Mouse (Mus musculus) retina, postnatal 1 day (tissue): ENCODE results near the gene Cers6.
A peak's percentile ranks its signal among the peaks of the same experiment; 100 is the strongest.

Experiments used
- DNase-seq: peaks from one replicate; pipeline ENCODE4 v3.0.0-alpha.2; 2012

The Cers6 gene

DNA sequence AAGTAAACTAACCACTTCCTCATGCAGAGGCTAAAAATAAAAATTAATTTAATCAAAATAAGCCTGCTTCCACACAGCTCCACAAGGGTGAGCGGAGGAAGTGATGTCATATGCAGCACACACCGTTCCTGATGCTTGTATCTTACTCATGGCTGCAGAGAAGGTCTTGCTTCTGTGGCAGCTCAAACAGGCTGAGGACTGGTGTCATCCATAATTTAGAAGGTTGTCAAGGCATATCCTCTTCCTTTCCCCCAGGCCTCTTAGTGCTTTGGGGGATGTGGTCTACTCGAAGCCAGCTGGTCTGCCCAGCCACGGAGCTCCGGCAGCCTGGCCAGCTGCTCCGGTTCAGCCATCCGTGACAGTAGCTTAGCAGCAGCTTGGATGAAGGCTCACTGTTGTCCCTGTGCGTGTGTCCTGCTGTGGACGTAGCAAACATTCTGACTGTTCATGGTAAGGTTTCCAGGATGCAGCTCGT is 267.7 kb downstream of the Cers6 start:
- DNase-seq = peak; percentile 92

DNA sequence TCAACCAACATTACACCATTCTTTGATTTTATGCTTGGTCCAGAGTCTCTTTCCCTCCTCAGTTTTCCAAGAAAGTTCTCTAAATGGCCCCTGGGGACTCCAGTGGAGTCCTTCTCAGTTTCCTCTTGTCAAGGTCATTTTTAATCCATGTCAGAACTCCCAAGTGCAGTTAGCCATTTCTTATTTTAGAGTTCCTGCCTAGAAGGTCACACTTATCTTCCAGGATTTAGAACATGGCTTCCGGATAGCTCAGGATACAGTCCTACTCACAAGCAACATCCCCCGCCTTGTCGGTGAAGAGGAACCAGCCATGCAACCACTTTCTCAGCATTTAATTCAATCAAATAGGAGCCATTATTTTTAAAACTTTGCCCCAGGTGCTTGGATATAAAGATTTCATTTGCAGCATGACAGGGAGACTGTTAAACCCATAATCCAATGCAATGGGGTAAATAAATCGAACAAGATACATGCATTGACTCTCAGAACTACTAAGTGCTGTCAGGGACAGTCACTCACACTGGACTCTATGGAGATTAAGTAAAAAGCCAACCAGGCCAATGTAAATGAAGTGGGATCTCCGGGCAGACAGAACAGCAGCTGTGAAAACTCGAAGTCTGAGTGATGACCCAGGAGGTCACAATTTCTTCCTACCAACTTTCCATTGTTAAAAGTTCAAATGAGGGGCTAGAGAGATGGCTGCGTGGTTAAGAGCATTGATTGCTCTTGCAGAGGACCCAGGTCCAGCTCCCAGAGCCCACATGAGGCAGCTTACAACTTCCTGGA is 268.4 kb downstream of the Cers6 start:
- no peak for DNase-seq

DNA sequence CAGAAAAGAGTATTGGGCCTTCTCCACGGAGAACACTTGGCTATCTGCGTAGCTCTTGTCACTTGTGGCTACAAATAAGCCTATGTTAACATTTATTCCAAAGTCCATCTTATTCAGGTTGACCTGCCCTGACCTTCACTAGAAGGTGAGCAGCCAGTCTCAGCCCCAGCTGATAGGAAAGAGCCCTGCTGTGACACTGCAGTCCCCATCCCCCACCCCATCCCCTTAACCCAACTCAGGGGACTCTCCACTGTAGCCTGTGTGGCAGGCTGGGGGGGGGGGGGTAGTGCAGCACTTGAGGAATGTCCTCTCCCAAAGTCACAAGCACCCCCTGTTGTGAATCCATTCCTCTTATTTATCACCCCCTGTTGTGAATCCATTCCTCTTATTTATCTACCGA is 270.8 kb downstream of the Cers6 start:
- no peak for DNase-seq

DNA sequence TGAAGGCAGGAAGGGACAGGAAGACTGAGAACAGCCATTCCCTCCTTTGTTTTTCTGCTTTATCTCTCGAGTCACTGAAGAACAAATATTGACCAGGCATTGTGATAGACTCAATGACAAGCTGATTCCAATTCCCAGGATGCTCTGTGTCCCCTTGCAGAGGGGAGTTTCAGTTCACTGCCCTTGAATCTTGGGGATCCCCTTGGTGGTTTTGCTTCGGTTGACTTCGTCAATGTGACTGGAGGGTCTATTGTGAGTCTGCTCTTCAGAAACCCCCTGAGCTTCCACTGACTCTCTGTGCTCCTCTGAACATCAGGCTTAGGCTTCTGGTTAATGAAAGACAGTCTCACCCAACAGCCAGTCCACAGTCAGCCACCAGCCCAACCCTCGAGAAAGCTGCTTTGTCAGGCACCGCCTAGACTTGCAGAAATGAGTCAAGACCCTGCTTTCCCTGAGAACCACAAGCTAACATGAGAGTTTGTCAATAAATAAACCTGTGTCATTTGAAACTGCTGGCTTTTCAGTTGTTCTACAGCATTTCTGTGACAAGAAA is 271.3 kb downstream of the Cers6 start:
- no peak for DNase-seq

DNA sequence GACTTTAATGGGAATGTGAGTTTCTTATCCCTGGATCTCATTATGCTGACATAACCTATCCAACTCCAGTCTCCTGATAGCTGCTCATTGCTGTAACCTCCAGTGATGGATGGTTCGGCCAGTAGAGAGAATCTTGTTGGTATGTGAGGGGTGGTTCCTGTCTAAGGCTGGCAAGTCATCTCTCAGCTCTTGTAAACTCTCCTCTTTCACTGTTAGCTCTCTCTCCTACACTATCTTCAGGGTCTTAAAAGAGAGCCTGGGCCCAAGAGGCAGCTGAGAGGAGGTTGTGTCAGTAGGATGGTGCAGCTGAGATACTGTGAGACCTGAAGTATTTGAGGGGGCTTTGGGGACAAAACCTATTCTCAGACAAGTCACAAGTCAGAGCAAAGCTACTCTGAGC is 272.9 kb downstream of the Cers6 start:
- no peak for DNase-seq

DNA sequence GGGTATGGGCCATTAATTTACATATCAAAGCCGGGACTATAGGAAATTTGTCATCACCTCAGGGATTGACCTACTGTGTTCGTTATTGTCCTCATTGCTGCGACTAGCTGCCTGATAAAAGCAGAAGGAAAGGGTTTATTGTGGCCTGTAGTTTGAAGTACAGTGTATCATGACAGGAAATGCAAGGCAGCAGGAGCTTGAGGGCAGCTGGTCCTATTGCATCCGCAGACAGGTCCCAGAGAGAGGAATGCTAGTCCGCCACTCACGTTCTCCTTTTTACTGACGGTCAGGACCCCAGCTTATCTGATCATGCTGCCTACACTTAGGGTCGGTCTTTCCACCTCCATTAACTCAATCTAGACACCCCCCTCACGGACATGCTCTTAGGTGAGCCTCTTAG is 273.7 kb downstream of the Cers6 start:
- no peak for DNase-seq

DNA sequence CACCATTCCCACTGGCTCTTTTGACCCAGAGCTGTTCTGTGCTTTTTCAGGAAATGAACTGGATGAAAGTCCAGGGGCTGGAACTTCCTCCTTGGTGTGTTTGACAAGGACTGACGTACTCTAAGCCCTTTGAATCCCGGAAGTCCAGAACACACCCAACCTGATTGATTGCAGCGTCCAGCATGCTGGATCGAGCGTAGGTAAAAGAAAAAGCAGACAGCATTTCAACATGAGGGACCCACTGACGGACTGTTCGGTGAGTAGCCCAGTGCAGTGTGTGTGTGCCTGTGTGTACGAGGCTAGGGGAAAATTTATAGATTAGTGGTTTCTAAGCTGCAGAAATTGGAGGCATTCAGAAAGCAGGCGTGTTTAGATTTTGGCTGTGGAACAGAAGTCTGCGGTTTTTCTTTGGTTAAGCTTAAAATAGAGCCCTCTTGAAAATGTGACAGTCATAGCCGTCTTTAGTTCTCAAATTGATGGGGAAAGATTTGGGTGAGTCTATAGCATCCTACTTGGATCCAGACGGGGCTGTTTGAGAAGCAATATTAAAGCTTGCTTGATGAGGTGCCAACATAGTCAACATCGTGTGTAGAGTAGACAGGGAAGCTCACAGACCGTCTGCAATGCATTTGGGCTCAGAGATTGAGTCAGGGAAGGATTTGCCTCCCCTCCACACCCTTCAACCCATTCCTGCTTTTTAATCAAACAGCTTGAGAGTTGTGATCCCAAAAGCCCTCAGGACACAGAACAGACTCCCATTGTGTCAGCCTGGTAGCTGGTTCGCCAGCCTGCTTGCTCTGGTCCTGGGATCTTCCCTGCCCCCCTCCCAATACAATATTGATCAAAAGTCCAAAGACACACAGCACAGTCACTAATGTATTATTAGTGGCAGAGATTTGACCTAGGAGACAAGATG is 274.7 kb downstream of the Cers6 start, which contains the start of gene Nostrin:
Gene Nostrin (plus strand): TSS at position 140 of the 916 bp plus-strand sequence.
- no peak for DNase-seq

DNA sequence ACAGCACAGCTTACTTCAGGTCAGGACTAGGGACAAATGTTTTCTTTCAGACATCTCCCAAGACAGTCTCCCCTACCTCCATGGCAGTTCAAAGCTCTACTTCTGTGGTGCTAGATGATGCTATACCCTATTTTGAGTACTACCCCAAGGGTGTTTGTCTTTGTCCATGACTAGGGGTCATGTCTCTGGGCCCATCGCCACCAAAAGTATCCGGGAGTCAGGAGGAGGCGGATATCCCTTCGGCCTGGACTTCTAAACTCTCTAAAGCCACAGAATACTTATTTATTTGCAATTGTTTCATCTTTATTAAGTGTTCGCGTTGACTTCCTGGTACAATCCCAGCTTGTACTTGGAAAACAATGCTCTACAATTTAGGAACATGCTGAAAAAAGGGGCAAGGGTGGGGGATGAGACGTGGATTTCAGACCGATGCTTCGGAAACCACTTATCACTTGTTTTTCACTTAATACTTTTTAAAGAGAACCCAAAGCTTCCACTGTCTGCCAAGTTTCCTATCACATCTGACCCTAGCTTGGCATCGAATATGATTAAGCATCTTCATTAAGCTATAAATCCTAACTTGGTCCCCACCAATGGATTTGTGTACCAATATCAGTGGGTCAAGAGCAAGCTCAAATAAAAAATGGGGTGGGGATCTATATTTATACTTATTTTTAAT is 276.3 kb downstream of the Cers6 start:
- no peak for DNase-seq

DNA sequence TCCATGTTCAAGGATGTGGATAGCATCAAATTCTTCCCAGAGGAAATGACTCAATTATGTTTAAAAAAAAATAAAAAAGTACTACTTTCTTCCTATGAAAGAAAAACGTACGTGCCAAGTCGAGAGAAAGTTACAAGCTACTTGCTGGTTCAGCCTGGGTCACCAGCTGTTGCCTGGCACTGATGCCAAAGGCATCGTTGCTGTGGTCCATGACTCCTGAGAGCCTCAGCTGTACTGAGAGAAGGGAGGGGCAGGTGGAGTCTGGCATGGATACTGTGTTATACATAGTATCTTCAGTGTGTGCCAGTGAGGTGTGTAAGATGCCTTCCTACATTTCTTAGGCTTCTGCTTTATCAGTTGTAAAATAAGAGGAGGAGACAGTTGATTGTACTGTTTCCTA is 277.5 kb downstream of the Cers6 start:
- DNase-seq = no peak

DNA sequence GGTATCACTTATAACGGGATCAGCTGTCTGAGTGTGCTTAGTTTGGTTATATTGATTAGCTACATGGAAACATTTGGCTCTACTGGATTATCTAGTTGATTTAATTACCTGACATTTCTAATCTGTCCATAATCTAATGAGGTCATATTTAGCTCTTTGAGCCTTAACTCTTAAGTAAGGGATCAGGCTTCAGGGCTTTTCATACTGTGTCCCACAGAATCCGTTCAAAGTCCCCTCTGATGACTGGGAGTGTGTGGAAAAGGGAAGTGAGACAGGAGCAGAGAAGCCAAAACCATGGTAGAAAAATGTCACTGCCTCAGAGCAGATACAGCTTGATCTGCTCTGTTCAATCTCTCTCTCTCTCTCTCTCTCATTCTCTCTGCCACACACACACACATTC is 279.0 kb downstream of the Cers6 start:
- peak; percentile 73 for DNase-seq

DNA sequence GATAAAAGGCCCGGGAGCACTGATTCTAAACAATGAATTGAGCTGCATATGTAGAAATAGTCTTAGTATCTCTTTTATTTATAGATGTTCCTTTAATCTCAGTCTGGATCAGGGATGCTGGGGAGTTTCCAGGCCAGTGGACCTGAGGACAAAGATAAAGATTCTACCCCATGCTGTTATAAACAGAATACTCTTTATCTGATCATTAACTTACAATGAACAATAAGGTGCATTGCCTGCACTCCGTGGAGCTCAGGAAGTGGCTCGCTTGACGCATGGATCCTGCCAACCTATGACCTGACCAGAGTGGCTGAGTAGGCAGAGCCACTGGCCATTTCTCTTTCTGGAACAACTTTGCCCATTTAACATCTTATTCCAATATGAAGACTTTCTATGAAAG is 279.6 kb downstream of the Cers6 start:
- peak; percentile 32 for DNase-seq

DNA sequence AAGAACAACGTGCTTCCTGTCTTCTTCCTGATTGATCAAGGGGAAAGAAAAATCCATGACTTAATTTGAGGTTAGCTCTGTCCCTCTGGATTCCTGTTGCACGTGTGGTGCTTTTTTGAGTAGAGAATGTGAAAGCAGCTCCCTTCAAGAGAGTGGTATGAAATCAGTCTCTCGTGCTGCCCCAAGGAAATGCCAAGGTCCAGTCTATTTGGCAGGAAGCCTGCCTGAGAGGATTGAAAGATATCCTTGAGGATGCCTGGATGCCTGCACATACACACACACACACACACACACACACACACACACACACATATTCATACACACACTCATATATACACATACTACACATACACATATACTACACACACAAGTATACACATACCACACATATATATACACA is 287.4 kb downstream of the Cers6 start:
- no peak for DNase-seq

DNA sequence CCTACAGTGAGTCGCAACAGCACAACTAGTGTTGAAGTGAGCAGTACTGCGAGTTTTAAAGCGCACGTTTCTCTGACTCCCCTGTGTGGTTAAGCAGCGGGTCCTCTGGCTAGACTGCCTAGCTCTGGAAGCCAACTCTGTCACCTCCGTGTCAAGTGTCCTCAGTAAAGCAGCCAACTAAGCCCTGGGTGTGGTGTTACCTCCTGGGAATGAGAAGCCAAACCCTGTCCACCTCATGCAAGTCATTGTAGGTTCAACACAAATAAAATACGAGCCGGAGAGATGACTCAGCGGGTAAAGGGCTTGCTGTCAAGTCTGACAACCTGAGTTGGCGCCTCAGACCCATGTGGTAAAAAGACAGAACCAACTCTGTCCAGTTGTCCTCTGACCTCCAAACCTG is 287.9 kb downstream of the Cers6 start:
- no peak for DNase-seq

DNA sequence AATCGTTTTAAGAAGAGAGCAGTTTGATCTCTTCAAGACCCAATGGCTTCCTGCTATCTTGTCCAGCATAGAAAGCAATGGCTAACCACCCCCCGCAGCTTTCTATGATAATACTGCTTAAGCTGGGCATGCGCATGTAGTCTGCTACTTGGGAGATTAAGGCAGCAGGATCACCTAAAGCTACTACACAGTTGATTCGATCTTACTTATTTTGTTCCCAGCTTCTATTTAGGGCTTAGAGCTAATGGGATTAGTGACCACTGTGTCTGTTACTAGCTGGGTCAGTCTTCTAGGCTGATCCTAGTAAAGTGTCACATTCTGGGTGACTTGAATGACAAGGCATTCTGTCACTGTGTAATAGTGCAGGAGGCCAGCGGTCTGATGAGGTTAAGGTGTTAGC is 289.6 kb downstream of the Cers6 start:
- peak; percentile 85 for DNase-seq

DNA sequence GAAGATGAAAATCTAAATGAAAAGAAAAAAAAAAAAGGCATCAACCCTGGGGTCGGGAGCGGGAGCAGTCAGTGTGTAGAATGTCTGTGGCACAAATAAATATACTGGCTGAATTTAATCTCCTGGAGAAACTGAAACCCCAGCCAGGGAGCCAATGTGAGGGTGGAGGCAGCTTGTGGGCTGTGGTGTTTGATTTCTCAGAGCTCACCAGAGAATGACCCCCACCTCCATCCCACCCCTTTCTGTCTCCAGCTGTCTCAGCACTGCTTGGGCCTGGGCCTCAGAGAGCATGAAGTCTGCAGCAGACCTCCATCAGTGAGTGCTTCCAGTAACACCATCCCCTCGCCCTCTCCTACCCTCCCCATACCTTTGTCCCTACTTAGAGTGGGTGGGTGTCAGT is 294.6 kb downstream of the Cers6 start:
- DNase-seq = no peak

DNA sequence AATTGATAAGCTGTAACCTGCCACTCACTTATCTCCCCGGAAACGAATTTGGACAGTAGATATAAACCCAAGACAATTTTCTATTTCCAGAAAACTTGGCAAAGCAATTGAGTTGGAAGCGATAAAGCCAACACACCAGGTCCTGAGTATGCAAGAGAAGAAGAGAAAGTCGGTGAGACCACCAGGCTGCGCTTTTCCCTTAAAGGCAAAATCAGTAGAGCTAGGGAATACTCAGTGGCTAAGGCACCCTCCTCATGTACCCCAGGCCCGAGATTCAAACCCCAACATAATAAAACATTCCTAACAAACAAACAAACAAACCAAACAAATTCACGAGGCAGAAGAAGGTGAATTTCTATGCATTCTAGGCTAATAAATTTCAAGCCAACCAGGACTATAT is 295.0 kb downstream of the Cers6 start:
- DNase-seq = no peak

DNA sequence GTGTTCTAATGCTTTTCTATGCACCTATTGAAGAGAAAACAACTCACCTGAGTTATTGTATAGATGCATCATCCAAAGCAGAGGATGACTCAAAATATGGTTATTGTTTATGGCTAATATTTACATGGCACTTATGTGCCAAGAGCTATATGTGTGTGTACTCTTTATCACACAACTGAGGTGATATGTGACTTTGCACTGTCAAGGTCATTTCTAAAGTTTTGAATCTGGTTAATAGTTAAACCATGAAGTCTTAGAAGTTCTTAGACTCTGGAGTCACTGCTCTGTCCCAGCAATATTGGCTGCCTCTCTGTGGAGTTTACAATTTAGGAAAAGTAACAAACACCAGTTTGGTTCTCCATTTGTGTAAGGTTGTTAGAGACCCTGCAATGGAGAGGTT is 297.7 kb downstream of the Cers6 start:
- no peak for DNase-seq
